Mouse (Mus musculus) intestine, embryonic 15.5 days (tissue): Measurements from ENCODE around the gene Angptl3. TPM values are rescaled to one million over a fixed set of nuclear protein-coding genes. Genes with fewer than 3 reads are reported as not detected.

Source experiments
- ATAC-seq: fragments of 200-750 bp; cut with Nextera tagmentation; 2 replicates; pipeline ENCODE4 v1.8.0; 2017; ENCODE audit warnings: moderate TSS enrichment, moderate library complexity
- H3K27ac ChIP-seq: fragments of 300-500 bp; sonication (generic); 2 replicates; pipeline ENCODE4 v1.5.1; 2015; ENCODE audit warnings: mild to moderate bottlenecking, inconsistent platforms
- H3K27me3 ChIP-seq: fragments of 300-500 bp; sonication (generic); replicated peaks from 2 replicates; pipeline ENCODE4 v1.6.1; 2015; ENCODE audit warnings: inconsistent platforms
- H3K36me3 ChIP-seq: fragments of 300-500 bp; sonication (generic); 2 replicates; pipeline ENCODE4 v1.6.1; 2015; ENCODE audit warnings: inconsistent platforms
- H3K4me1 ChIP-seq: fragments of 300-500 bp; sonication (generic); replicated peaks from 2 replicates; pipeline ENCODE4 v1.6.1; 2015; ENCODE audit warnings: inconsistent platforms
- H3K4me2 ChIP-seq: fragments of 300-500 bp; sonication (generic); replicated peaks from 2 replicates; pipeline ENCODE4 v1.6.1; 2015; ENCODE audit warnings: mild to moderate bottlenecking, inconsistent platforms
- H3K4me3 ChIP-seq: fragments of 300-500 bp; sonication (generic); replicated peaks from 2 replicates; pipeline ENCODE4 v1.5.1; 2015; ENCODE audit warnings: inconsistent platforms
- H3K9ac ChIP-seq: fragments of 300-500 bp; sonication (generic); 2 replicates; pipeline ENCODE4 v1.6.1; 2015; ENCODE audit warnings: inconsistent platforms
- H3K9me3 ChIP-seq: fragments of 300-500 bp; sonication (generic); 2 replicates; pipeline ENCODE4 v1.6.1; 2016; ENCODE audit warnings: inconsistent platforms
- WGBS: fragments of 180-500 bp; shearing (Covaris S2); methylation state at CpG from one replicate; pipeline ENCODE4 v1.1.7; 2015; 5-methylcytosine and 5-hydroxymethylcytosine counted together
- polyA plus RNA-seq: library from polyadenylated mRNA; unstranded; fragments of >200 nt; fragmentation: Nextera tagmentation; extraction: Ambion mirVana; gene quantifications from 2 replicates; pipeline ENCODE4 v1.2.1, GENCODE M21; 2015

Angptl3 gene
- polyA plus RNA-seq, result 2.2 and 2.6 TPM in 2 replicates

- H3K36me3 ChIP-seq, result no peaks in the 10 kb centered on the region
- WGBS, result 61% methylated on average over 2 of the region's 2 CpGs
- no peak for ATAC-seq
- no peak within 1 kb of the TSS for H3K27ac ChIP-seq
- no peaks in the 10 kb centered on the region for H3K4me1 ChIP-seq
- no peak within 1 kb of the TSS for H3K4me2 ChIP-seq
- no peak within 1 kb of the TSS for H3K4me3 ChIP-seq
- no peak within 1 kb of the TSS for H3K9ac ChIP-seq
- no peaks in the 10 kb centered on the region for H3K27me3 ChIP-seq
- no peaks in the 10 kb centered on the region for H3K9me3 ChIP-seq
Observed at GRCm38 (mm10) chr4:99030686-99031085, at the start of gene Angptl3. Gene Angptl3, plus strand, starts transcription at chr4:99030954.

- no peaks in the 10 kb centered on the region for H3K4me1 ChIP-seq
- peaks cover 17% of the 10 kb centered on the region; the same call in 1 of the 2 replicates for H3K36me3 ChIP-seq
- H3K4me2 ChIP-seq, result no peak overlapping the region
- no peaks in the 10 kb centered on the region for H3K9me3 ChIP-seq
- H3K9ac ChIP-seq, result no peak overlapping the region
- 86% methylated on average over 8 of the region's 8 CpGs for WGBS
- ATAC-seq, result no peak
- H3K27me3 ChIP-seq, result no peaks in the 10 kb centered on the region
- H3K27ac ChIP-seq, result no peak overlapping the region
- no peak overlapping the region for H3K4me3 ChIP-seq
Observed at GRCm38 (mm10) chr4:98984701-98985100, 46.1 kb upstream of the Angptl3 start.

DNA sequence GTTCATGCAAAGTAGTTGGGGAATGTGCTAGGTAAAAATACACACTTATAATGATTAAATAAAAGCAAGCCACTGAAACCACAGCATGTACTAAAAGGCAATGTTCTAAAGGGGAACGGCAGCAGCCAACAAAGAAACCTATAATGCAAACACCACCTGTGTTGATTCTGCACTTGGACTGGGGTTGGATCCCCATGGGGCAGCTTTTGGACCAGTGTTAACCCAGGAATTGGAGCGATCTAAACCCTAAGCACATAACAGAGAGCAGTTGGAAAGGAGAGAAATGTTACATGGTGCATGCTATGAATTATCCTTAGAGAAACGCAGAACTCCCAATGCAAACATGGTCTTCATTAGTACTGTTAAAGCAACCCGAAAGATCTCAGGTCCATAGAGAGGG is 37.3 kb upstream of the Angptl3 start:
- 90% methylated on average over 4 of the region's 4 CpGs for WGBS
- Histone ChIP-seq H3K36me3 (peaks cover 4% of the 10 kb centered on the region; the same call in 1 of the 2 replicates), H3K9me3 (no peaks in the 10 kb centered on the region), H3K4me1 (no peaks in the 10 kb centered on the region), H3K27ac (no peak overlapping the region), H3K27me3 (no peaks in the 10 kb centered on the region), H3K9ac (no peak overlapping the region), H3K4me2 (no peak overlapping the region), H3K4me3 (no peak overlapping the region)
- ATAC-seq, result no peak

DNA sequence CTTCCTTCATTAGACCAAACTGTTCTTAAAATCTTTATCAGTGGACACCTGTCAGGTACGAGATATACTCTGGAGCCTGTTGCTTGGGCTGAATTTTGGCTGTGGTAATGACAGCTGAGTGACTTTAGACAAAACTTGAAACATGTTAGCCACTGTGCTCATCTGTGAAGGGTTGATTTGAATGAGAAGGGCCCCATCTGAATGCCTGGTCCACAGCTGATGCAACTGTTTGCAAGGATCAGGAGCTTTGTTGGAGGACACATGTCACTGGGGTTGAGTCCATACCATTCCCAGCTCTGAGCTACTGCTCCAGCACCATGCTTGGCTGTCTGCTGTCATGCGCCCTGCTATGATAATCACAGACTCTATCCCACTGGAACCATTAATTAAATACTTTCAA is 25.2 kb upstream of the Angptl3 start:
- 94% methylated on average over 2 of the region's 2 CpGs for WGBS
- Histone ChIP-seq H3K9ac (no peak overlapping the region), H3K4me1 (no peaks in the 10 kb centered on the region), H3K27me3 (no peaks in the 10 kb centered on the region), H3K9me3 (no peaks in the 10 kb centered on the region), H3K36me3 (peaks cover 6% of the 10 kb centered on the region; the same call in 1 of the 2 replicates), H3K4me3 (no peak overlapping the region), H3K27ac (no peak overlapping the region), H3K4me2 (no peak overlapping the region)
- no peak for ATAC-seq

GRCm38 (mm10) chr4:99006319-99006718 is 24.4 kb upstream of the Angptl3 start:
- H3K27me3 ChIP-seq, result no peaks in the 10 kb centered on the region
- no peaks in the 10 kb centered on the region for H3K4me1 ChIP-seq
- H3K36me3 ChIP-seq, result peaks cover 6% of the 10 kb centered on the region; the same call in 1 of the 2 replicates
- H3K4me3 ChIP-seq, result no peak overlapping the region
- no peak overlapping the region for H3K27ac ChIP-seq
- no peak overlapping the region for H3K4me2 ChIP-seq
- H3K9ac ChIP-seq, result no peak overlapping the region
- WGBS, result 77% methylated on average over 2 of the region's 2 CpGs
- no peak for ATAC-seq
- no peaks in the 10 kb centered on the region for H3K9me3 ChIP-seq

GRCm38 (mm10) chr4:99011039-99011438 is 19.7 kb upstream of the Angptl3 start:
- H3K27me3 ChIP-seq, result no peaks in the 10 kb centered on the region
- no peak for ATAC-seq
- WGBS, result 87% methylated on average over 4 of the region's 4 CpGs
- no peaks in the 10 kb centered on the region for H3K9me3 ChIP-seq
- no peak overlapping the region for H3K27ac ChIP-seq
- H3K4me3 ChIP-seq, result no peak overlapping the region
- peaks cover 3% of the 10 kb centered on the region; the same call in 1 of the 2 replicates for H3K36me3 ChIP-seq
- no peak overlapping the region for H3K4me2 ChIP-seq
- no peak overlapping the region for H3K9ac ChIP-seq
- no peaks in the 10 kb centered on the region for H3K4me1 ChIP-seq

DNA sequence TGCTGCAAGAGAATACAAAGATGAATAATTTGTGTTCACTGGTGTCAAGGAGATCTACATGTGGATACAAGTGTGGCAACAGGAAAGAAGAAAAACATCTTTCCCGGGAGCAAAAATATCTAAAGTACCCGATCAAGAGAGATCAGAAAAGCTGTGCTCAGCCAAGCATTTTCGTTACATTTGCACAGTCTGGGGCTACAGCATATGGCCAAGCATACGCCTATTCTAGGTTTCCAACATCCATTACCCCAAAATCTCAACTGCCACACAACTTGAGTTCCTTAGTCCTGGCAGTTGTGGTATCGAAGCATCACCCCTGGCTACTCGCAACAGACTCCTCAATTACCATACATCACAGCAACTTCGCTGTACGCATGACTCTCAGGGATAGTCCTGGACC is 8.5 kb upstream of the Angptl3 start:
- Histone ChIP-seq H3K4me1 (no peaks in the 10 kb centered on the region), H3K4me2 (no peak overlapping the region), H3K27me3 (no peaks in the 10 kb centered on the region), H3K27ac (no peak overlapping the region), H3K36me3 (no peaks in the 10 kb centered on the region), H3K9me3 (no peaks in the 10 kb centered on the region), H3K4me3 (no peak overlapping the region), H3K9ac (no peak overlapping the region)
- 93% methylated on average over 8 of the region's 8 CpGs for WGBS
- ATAC-seq, result no peak

DNA sequence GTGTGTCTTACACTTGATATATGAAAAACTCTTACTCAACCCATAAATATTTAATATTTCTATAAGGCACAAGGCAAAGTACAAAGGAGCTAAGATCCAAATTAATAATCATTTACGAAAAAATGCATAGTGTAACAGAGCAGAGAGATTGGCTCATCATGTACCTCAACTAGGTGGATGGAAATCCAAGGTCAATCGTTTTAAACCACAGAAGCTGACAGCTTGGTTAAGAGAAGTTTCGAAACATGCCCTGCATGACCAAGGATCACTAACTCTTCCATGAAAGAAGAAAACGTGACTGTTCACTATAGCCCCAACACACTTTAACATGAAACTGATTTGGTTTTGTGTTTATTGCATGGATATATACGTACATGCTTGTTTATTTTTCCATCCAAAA is 2.4 kb upstream of the Angptl3 start:
- H3K9me3 ChIP-seq, result no peaks in the 10 kb centered on the region
- H3K4me2 ChIP-seq, result no peak overlapping the region
- no peak overlapping the region for H3K27ac ChIP-seq
- 79% methylated on average over 5 of the region's 5 CpGs for WGBS
- no peaks in the 10 kb centered on the region for H3K36me3 ChIP-seq
- ATAC-seq, result no peak
- H3K9ac ChIP-seq, result no peak overlapping the region
- H3K4me1 ChIP-seq, result no peaks in the 10 kb centered on the region
- no peaks in the 10 kb centered on the region for H3K27me3 ChIP-seq
- H3K4me3 ChIP-seq, result no peak overlapping the region

DNA sequence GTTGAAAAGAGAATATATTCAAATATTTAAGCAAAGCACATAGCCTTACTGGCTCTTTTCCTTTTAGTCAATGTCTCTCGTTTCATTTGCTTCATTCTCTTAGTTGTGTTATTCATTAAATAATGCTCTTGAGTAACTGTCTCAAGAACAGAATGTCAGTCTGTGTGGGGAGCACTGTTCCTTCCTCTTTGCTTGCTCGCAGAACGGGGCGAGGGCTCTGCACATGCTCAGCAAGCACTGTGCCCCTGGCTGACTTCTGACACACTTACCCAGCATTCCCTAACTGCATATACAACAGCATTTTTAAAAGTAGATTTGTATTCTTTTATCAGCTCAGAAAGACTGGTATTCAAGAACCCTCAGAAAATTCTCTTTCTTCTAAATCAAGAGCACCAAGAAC is 2.2 kb downstream of the Angptl3 start:
- H3K4me3 ChIP-seq, result no peak overlapping the region
- 64% methylated on average over 4 of the region's 4 CpGs for WGBS

GRCm38 (mm10) chr4:99044854-99045253 is 14.1 kb downstream of the Angptl3 start:
- ATAC-seq, result no peak
- Histone ChIP-seq H3K27ac (no peak overlapping the region), H3K4me3 (no peak overlapping the region), H3K4me1 (no peaks in the 10 kb centered on the region), H3K27me3 (no peaks in the 10 kb centered on the region), H3K36me3 (peaks cover 16% of the 10 kb centered on the region), H3K9me3 (no peaks in the 10 kb centered on the region), H3K4me2 (no peak overlapping the region), H3K9ac (no peak overlapping the region)
- 81% methylated on average over 3 of the region's 3 CpGs for WGBS

More for the DNA sequence above, 2.2 kb downstream of the Angptl3 start:
- ATAC-seq, result no peak
- Histone ChIP-seq H3K4me1 (no peaks in the 10 kb centered on the region), H3K27me3 (no peaks in the 10 kb centered on the region), H3K9me3 (no peaks in the 10 kb centered on the region), H3K9ac (no peak overlapping the region), H3K36me3 (no peaks in the 10 kb centered on the region), H3K4me2 (no peak overlapping the region), H3K27ac (no peak overlapping the region)

DNA sequence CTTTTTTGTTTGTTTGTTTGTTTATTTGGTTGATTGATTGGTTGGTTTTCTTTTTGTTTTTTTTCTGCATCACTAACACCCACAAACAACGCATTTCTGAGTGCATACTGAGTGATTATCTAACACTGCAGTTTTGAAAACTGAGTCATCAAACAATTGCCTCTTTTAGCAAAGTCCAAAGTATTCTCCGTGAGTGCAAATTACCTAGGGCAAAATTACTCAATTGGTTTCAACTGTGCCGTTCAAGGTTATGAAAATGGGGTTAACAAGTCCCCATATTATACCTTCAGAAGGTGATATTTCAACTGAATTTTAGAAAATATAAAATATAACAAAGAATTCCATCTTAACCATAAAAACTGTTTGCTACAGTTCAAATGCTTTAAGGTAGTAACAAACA is 15.7 kb downstream of the Angptl3 start:
- H3K4me1 ChIP-seq, result no peaks in the 10 kb centered on the region
- no peak overlapping the region for H3K27ac ChIP-seq
- H3K9ac ChIP-seq, result no peak overlapping the region
- WGBS, result 69% methylated on average over 3 of the region's 3 CpGs
- no peaks in the 10 kb centered on the region for H3K9me3 ChIP-seq
- no peak overlapping the region for H3K4me2 ChIP-seq
- no peak for ATAC-seq
- H3K36me3 ChIP-seq, result peaks cover 16% of the 10 kb centered on the region
- H3K4me3 ChIP-seq, result no peak overlapping the region
- no peaks in the 10 kb centered on the region for H3K27me3 ChIP-seq

DNA sequence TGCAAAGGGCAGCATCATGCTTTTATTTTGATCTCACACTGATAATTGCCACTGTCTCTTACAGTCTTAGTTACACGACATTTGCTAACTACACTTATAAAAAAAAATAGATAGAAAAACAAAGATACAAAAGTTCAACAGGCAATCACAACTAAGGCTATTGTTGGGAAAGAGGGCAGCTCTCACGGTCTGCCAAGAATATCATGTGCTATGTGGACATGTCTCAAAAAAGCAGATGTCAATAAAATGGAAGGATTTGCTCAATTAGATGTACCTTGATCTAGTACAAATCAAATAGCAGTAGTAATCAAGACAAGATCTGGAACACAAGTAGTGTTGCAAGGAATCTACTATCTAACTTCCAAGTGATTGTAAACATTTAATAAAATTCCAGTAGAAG is 17.8 kb downstream of the Angptl3 start:
- no peaks in the 10 kb centered on the region for H3K27me3 ChIP-seq
- H3K36me3 ChIP-seq, result 0 out of 2 replicates have a peak, but pooled peaks cover 5% of the 10 kb centered on the region
- no peaks in the 10 kb centered on the region for H3K9me3 ChIP-seq
- no peak overlapping the region for H3K4me3 ChIP-seq
- no peak overlapping the region for H3K4me2 ChIP-seq
- no peaks in the 10 kb centered on the region for H3K4me1 ChIP-seq
- 89% methylated on average over 2 of the region's 2 CpGs for WGBS
- ATAC-seq, result no peak
- no peak overlapping the region for H3K27ac ChIP-seq
- no peak overlapping the region for H3K9ac ChIP-seq

DNA sequence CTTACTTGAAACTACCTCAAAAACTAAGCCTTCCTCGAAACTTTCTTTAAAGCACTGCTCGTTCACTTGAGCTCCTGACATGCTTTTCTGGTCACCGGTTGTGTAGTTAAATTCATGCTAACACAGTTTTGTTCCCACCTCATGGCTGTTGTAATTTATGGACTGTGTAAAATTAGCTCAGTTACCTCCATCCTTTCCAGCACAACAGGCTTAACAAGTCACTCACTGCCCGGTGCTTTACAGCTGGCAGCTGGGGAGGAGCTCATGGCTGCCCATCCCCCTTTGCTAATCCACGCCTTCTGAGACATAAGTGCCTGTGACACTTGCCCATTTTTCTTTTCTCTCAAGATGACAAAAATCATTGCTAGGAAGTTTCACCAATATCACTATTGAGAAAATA is 33.8 kb downstream of the Angptl3 start:
- H3K27me3 ChIP-seq, result no peaks in the 10 kb centered on the region
- H3K9me3 ChIP-seq, result no peaks in the 10 kb centered on the region
- WGBS, result 57% methylated on average over 5 of the region's 5 CpGs
- no peak overlapping the region for H3K27ac ChIP-seq
- peaks cover 5% of the 10 kb centered on the region; the same call in 1 of the 2 replicates for H3K36me3 ChIP-seq
- H3K9ac ChIP-seq, result no peak overlapping the region
- H3K4me3 ChIP-seq, result no peak overlapping the region
- H3K4me2 ChIP-seq, result no peak overlapping the region
- ATAC-seq, result no peak
- H3K4me1 ChIP-seq, result no peaks in the 10 kb centered on the region
